Mouse (Mus musculus): ENCODE data around the gene Gm7861.
"Not testable (repeated sequence)": the region's sequence is repeated elsewhere in the genome, so short reads cannot be mapped to it uniquely, and the experiment has no call there.

The Gm7861 gene

DNA sequence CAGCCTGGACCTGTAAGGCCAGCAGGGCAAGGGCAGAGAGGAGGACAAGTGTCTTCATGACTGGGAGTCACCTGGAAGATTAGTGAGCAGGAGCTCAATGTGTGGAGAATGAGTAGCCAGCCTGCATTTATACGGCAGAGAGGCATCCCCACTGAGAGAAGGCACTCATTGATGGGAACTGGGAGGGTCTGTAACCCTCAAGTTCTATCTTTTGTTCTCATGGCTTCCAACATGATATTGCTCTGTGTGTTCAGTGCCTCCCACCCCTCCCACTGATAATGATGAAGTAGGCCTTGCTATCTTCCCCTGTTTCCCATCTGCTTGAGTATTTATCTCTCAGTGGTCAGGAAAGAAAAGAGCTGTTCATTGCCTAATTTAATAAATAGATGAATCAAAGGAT is at the start of gene Gm7861:
Gene Gm7861 (minus strand): TSS at position 101 of the 400 bp plus-strand sequence.
- DNase-seq (ENCODE audit: low spot score in 2 of 2): not testable (repeated sequence)

DNA sequence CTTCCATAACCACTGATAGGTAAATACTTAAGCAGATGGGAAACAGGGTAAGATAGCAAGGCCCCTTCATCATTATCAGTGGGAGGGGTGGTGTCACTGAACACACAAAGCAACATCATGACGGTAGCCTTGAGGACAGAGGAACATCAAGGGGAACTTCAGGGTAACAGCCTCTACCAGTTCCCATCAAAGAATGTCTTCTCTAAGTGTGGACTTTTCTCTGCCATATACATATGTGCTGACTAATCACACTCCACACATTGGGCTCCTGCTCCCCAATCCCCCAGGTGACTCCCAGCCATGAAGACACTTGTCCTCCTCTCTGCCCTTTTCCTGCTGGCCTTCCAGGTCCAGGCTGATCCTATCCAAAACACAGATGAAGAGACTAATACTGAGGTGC is 23.6 kb upstream of the Gm7861 start, which contains the start of gene Defa26:
Gene Defa26 (plus strand): TSS at position 301 of the 400 bp plus-strand sequence.
- not testable (repeated sequence) for DNase-seq (ENCODE audit: low spot score in 2 of 2)

DNA sequence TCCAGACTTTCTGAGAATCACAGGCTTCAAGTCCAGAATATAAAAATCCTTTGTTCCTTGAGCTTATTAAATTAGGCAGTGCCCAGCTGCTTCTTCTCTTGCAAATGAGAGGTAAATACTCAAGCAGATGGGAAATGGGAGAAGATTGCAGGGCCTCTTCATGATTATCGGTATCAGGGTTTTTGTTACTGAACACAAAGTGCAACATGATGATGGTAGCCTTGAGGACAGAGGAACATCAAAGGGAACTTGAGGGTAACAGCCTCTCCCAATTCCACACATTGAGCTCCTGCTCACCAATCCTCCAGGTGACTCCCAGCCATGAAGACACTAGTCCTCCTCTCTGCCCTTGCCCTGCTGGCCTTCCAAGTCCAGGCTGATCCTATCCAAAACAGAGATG is 11.6 kb downstream of the Gm7861 start, which contains the start of gene Defa28:
Gene Defa28 (plus strand): TSS at position 301 of the 400 bp plus-strand sequence.
- DNase-seq (ENCODE audit: low spot score in 2 of 2): not testable (repeated sequence)

DNA sequence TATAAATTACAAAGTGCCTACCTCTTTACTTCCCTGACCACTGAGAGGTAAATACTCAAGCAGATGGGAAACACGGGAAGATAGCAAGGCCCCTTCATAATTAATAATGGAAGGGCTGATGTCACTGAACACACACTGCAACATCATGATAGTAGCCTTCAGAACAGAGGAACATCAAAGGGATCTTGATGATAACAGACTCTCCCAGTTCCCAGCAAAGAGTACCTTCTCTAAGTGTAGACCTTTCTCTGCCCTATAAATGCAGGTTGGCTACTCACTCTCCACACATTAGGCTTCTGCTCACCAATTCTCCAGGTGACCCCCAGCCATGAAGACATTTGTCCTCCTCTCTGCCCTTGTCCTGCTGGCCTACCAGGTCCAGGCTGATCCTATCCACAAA is 29.2 kb downstream of the Gm7861 start, which contains the start of gene Defa37:
Gene Defa37 (plus strand): TSS at position 301 of the 400 bp plus-strand sequence.
- not testable (repeated sequence) for DNase-seq (ENCODE audit: low spot score in 2 of 2)
